Mouse (Mus musculus): ENCODE measurements at regions not wholly inside any gene's neighbourhood (a gene's known extent, or its start where the extent isn't known, plus 50 kb on each side); places are given as distances from the start of the nearest gene placed in this dataset.

DNA sequence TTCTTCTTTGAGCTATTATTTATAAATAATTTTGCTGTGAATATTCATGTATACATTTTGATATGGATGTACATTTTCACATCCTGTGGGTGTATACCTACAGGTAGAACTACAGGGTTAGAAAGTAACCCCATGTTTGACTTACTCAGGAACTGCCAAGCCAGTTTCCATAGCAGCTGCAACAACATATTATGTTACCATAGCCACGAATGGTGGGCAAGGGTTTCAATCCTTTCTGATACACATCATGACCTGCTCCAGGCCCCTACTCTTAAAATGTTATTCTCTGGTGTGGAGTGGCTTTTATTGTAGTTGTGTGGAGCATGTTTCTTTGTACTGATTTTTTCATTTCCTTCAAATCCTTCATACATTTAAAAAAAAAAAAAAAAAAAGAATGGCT, 168.9 kb downstream of the Zfp36l2 start:
- DNase-seq: no peak

DNA sequence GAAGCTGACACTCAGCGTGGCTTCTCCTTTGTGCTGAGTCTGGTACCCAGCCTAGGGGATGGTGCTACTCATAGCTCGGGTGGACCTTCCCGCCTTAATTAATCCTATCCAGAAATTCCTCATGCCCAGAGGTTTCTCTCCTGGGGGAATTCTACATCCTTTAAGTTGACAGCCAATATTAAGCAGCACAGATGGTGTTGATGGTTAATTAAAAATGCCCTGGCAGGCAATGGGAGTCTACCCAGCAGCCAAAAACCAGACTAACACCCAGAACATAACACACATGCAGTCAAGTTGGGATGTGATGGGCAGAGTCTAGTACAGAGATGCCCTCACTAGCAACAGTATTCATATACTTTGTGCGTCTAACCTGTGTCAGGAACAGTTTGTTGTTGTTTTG, 169.9 kb downstream of the Zfp36l2 start:
- no peak for DNase-seq

DNA sequence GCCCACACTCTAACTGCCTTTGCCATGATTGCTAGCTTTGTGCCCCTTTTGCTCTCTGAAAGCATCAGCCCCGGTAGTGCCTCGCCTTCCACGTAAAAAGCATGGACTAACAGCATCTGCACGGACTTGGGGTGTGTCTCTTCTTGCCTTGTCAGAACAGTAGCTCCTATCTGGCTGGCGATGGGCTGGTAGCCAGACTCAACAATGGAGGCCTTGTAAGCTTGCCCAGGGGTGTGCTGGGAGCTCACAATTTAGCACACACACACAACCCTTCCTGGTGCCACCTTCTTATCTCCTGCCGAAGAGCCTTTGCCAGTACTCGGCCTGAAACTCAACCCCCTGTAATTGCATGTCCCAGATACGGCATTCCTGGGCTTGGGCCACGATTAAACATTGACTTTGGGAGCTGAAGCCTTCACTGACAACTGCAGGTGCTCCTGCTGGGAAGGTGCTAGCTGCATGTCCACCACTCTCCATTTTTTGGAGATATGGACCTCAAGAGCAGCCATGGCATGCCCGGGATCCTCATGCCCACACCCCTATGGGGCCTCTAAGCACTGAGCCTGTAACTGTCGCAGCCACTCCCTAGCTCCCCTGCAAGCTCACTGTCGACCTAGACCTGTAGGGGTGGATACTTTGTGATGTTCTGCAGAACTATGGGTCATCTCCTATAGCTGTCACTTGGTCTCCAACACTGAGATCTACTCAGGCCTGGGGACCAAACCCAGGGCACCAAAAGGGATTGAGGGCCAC, 166.7 kb upstream of the Haao start:
- DNase-seq: no peak

DNA sequence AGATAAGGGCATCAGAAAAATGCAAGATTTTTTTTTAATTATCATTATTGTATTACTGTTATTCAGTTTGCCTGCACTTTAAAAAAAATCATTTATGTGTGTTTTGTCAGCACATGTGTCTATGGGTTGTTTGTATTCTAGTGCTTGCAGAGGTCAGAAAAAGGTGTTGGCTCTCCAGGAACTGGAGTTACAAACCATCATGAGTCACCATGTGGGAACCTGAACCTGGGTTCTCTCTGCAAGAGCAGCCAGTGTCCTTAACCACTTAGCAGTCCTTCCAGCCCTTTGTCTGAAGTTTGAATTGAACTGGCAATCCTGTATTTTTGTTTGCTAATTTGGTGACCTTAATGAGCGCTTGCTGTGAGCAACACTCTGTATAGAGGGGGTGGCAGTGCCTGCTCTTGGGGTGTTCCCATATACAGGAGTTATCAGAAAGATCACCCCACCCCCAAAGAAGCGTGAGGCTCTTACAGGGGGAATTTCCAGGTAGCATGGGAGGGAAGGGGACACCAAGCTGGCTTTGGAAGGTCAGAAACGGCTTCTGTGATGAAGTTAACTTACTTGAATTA, 162.8 kb upstream of the Haao start:
- no peak for DNase-seq

DNA sequence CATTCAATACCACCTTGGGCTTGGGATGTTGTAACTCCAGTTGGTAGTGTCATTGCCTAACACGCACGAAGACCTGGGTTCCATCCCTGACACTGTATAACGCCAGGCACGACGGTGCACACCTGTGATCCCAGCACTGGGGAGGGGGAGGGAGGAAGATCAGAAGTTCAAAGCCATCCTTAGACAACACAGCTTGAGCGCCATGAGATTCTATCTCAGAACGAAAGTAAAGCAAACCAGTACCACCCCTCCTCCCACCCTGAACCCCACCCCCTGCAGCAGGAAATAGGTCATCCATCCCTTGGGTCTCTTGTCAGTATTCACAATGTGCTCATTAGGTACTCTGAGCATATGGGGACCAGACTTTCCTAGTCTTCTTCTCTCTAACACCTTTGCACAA, 162.2 kb upstream of the Haao start:
- no peak for DNase-seq

DNA sequence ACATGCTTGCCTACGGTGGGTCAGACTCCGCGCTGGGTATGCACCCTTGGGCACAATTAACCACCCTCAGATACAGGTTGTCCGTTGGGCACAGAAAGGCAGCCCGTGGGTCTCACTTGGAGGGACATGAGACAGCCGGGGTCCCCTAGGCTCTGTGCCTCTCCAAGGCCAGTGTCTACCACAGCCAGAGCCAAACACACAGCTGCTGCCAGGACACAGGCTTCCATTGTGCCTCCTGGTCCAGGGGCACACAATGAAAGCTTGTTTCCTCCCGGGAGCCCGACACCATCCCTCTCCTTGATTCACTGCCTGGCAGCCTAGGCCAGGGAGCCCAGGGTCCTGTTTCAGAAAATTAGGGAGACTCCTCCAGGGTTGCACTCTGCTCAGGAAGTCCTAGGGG, 161.4 kb upstream of the Haao start:
- DNase-seq: no peak

DNA sequence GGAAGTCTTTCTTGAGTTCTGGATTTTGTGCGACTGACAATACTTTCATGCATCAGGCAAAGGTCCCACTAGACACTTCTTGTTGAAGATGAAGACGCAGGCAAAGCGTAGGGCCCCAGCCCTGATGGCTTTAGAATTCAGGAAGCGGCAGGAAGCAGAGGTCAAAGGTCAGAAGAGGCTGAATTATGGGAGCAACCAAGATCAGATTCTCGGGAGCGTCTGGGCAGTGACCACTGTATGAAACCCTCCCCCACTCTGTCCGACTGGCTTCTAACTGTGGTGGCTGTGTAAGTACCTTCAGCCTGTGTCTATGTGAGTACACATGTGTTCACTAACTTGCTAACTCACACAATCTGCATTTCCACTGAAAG, 160.9 kb upstream of the Haao start:
- peak; percentile 28 for DNase-seq

DNA sequence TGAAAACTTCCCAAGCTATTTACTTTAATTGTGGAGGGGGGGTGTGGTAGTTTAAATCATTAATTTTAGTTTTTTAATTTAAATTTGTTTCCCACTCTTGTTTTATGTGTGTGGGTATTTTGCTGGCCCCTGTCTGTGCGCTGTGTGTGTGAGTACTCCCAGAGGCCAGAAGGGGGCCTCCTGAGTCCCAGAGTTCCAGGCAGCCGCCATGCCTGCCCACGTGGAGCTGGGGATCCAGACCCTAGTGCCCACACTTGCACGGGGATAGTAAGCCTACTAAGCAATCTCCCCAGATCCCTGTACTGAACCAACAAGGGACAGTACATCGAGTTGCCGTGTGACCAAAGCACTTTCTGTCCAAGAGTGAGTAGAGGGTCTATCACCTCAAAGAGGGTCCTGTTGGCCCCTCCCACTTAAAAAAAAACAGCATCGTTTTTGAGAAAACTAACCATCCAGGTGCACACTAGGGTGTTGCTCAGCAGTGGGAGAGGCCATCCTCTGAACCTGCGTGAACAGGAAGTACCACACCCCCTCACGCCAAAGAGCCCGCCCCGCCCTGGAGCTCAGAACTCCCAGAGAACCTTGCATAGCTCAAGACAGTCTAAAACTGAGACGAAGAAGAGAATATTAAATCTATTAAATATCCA, 160.4 kb upstream of the Haao start:
- no peak for DNase-seq

DNA sequence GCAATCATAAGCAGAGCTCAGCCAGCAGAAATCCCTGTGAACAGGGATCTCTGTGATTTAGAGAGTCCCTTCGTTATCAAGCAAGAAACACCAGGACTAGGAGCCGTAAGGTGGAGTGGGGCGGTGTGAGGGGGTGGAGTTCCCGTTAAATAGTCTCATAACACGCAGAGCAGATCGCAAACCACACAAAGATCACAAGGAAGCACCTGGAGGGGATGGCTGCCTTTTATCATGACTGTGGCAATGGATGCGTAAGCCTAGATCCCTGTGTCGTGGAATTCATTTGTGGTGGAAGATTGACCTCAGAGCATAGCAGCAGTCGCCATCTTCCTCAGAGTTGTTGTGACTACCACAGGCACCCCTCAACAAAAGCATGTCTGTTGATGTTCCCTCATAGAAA, 159.0 kb upstream of the Haao start:
- no peak for DNase-seq

DNA sequence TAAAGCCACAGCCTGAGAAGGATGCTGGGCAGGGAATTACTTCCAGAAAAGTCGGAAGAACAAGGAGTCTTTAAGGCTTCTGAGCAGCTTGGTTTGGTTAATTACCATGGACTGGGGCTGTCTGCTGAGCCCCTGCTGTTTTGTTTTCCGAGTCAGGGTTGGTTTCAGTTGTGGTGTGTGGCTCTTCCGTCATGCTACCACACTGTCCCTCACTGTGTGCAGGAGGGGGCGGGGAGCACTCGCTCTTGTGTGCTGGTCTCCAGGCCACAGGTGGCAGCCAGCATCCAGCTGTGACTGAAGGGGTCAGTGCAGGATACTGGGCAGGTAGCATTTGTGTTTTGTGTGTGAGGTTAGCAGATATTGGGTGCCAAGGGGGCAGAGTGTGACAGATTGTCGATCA, 156.5 kb upstream of the Haao start:
- DNase-seq: no peak

DNA sequence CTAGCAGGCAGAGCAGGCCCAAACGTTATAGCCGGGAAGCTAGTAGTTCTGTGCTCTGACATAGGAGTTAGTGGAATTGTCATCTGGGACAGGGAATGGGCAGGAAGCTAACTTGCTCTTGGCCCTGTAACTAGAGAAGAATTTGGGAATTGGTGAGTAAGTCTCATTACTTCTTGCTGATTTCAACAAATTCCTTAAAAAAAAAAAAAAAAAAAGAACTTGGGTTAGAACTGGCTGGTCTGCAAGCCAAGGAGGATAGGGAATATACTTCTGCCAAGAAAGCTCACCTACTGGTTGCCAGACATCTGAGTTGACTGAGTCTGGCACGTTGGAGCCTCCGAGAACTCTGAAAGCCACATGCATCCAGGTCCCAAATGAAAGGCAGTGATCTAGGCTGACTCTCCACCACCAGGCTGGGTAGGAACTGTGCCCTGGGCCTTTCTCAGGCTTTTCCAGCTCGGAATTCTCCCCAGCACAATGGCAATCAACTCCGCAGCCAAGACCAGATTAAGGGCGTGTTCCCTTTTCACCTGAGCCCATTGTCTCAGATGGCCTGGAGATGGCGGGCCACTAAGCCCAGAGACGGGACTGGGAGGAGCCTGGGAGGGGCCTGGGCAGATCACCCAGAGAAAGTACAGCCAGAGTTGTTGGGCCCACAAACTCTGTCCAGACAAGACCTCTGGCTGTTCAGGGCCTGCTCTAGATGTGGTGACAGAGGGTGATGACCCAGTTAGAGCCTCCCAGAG, 155.9 kb upstream of the Haao start:
- no peak for DNase-seq

DNA sequence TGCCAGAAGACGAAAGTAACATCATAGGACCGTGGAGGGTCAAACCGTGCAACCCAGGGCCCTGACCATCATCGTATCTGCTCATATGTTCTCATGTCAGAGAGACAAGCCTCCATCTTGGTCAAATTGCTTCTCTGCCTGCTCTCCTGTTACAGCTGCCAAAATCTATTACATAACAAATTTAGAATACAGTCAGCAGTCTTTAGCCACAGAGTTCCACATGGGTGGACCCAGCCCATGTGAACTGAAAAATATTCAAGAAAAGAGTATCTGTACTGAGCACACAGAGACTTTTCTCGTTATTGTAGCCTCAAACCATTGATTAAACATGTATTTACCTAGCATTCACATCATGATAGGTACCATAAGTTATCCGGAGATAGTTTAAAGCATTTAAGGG, 155.2 kb upstream of the Haao start:
- DNase-seq: no peak

DNA sequence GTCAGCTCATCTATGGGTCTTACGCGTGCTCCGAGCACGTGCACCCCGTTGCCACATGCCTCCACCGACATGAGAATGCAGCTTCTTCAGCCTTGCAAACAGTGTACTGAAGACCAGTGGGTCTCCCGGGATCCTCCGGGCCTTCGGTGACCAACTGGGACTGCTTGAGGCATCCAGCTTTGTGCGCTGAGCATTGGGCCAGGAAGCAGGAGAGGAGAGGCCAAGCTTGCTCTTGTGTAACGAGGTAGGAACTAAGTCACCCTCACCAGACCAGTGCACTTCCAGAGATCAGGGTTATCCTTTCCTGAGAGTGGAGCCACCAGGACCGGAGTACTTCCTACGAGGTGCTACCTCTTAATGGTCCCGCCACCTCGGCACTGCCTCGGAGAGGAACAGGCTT, 154.6 kb upstream of the Haao start:
- DNase-seq: no peak

DNA sequence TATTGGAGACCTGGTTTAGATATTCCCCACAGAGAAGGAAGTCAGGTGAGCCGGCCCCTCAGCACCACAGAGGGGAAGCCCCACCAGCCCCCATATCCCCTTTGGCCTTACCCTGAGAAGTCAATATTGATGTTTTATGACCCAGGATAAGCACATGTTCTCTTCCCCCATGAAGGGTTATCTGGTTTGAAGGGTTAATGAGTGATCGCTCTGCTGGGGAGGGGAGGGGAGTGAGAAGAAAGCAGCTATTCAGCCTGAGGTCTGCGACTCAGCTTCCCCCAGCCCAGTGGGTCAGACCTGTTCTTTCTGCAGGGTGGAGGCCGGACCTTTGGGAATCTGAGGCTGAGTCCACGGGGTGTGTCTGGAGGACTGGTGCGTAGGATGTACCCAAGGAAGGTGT, 152.4 kb upstream of the Haao start:
- DNase-seq: no peak

DNA sequence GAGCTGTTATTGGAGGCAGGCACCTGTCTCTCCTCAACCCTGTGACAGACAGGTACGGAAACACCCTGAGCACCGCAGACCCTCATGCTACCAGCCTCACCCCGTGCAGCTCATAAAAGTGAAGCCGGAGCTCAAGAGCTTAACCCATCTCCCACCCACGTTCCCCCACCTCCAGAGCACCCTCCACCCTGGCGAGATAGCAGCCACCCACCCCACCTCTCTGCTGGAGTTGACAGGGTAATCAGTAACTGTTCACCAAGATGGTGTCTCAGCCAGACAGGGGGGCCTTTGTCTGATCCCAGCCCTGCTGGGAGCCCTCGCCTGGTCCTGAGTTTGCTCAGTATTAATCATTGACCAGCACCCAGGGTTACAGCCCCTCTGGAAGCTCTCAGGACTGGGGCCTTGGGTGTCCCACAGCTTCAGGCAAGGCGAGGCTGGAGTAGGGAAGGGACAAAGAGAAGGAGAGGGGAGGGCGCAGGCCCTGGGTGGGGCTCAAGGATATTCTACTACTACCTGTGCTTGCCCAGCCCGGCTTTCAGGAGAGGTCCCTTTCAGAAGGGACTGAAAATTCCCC, 151.3 kb upstream of the Haao start:
- DNase-seq: peak; percentile 52

DNA sequence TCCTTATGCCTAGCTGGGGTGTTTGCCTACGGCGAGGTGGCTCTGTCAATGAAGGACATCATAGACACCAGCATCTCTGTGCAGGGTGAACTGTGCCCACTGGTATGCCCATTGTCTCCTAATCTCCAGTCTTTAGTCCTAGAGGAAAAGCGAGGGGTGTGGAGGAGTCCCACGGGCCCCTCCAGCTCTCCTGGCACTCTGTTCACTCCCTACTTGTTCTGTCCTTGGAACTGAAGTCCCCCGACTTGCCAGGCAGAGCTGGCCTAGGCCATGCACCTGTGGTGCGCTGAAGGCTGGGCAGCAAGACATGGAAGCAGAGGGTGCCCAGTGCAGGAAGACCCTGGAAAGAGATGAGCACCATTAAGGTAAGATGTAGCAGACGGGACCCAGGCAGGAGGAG, 150.6 kb upstream of the Haao start:
- no peak for DNase-seq

DNA sequence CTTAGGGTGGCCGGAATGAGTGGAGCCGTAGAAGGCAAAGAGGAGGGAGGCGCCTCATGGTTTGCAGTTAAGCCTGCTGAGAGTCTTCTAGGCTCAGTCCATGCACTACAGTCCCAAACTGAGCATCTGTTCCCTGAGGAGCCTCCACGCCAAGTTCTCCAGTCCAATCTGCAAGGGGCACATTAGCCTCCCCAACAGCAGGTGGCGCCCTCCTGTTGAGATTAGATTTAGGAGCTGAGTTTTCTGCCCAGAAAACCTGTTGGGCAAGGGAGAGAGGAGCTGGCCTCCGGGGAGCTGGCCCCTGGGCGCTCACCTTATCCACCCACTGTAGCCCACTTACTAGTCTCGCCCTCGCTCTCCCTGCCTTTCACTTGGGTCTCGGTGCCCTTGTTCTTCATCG, 150.0 kb upstream of the Haao start:
- DNase-seq: peak; percentile 70

DNA sequence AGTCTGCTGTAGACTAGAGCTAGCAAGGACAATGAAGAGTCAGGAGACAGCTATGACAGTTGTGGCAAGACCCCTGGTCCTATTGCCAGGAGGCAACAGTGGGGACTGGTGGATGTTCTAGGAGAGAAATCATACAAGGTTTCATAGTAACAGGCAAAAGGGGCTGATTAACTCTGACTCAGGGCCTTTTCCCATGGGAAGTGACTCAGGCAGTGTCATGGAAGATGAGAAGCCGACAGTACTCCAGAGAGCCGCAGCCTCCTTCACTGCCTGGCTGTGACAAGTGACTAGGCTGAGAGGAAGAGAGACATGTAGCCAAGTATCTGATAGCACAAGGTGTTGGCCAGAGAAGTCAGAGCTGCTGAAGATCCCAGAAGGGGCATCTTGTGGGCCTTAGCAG, 145.3 kb upstream of the Haao start:
- no peak for DNase-seq

DNA sequence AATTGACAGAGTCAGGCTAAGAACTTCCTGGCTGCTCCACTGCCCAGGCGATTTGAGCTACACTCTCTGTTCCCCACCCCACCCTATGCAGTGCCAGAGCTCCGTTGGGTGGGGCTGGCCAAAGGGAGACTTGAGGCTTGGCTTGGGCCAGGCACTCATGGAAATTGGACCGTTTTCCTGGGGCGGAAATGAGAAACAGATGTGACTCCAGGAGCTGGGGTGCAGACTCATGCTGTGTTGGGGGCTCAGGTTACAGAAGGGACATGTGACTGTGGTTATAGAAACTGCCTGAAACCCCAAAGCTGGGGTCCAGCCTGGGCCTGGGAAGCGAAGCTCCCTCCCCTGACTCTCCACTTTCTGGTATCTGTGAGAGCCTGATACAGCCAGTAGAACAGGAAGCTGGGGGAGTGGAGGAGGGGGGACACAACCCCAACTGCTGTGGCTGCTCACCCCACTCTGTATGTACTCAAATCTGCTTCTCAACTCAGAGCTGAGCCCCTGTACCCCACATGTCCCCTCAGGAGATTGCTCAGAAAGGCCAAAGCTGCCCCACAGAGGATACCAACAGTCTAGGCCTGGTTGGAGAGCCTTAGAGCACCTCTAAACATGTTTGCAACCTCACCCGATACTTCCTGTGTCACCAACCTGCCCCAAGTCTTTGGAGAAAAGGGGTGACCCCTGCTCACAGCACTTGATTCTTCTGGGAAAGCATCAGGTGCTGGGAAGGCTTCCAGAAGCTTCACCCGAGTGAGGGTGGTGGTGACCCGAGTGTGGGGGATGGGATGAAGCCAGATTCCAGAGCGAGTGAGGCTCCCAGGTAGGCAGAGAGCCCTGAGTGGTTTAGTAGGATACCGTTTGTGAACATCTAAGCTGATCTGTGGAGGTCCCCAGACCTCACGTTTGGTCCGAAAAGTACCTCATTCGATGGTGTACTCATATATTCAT, 142.9 kb upstream of the Haao start:
- DNase-seq: peak; percentile 78

DNA sequence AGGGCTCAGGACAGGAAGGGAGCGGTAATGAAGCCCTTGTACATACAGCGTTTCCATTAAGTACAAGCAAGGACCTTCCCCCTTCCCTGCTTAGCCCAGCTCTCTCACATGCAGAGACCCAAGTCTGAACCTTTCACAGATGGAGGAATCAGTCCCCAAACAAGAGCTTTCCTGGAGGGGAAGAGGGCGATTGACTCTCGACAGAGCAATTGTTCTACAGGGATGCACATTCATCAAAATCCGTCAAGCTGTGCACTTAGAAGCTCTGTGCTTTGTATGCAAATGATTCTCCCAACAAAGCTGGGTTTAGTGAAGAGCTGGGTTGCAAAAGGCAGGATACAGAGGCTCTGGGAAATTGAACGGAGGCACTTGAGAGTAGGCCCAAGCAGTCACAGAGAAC, 141.1 kb upstream of the Haao start:
- peak; percentile 55 for DNase-seq

DNA sequence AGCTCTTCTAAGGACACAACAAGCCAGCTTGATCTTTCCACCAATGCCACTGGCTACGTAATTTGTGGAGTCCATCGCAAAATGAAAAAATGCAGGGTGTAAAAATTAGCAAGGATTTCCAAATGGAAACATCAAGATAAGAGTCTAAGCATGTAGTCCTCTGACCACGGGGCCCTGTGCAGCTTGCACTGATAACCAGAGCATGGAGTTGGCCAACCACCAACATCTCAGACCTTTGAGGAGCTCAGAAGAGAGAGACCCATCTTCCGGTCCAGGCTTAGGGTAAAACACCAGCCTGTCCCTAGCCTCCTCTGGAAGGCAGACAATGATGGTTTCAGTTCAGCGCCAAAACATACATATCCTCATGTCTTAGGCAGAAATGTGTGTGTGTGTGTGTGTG, 140.4 kb upstream of the Haao start:
- DNase-seq: no peak

DNA sequence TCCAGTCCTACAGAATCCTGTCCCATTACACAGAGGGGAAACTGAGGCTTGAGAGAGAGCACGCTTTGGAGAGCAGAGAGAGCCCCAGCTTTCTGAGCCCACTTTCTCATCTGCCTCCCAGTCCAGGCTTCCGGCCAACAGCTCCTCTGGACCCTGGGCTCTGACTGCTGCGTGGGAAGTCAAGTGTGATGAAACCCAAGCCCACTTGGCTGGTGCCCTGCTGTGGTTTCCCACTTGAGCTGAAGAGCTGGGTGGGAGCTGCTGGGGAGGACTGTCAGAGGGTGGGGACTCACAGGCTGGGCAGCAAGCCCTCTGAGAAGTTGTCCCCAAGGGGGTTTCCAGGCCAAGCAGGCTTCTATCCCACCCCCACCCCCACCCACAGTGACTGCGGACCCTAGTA, 139.9 kb upstream of the Haao start:
- no peak for DNase-seq

All from kidney, postnatal 14 days (tissue).